Mouse (Mus musculus): ENCODE data around the gene Iqschfp.

DNA sequence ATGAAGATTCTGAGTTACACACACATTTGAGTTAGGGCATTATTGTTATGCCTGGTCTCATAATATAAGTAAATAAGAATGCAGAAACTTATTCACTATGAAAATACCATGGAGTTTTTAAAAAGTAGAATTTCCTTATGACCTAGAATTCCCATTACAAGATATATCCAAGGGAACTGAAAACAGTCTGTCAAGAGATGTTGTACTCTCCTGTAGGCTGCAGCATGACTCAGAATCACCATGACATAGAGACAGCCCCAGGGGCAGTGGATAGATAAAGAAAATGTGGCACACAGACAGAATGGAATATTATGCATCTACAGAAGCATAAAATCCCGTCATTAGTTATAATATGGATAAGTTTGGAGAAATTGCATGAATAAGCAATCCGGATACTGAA, 150.9 kb downstream of the Iqschfp start:
- TF ChIP-seq CTCF (IDR thresholded peaks at IDR 0.05; ENCODE audit: control insufficient read depth, insufficient read depth, insufficient replicate concordance, low read depth, low read length) (no peak), POLR2A (IDR thresholded peaks at IDR 0.05; ENCODE audit: control insufficient read depth, low read depth, low read length) (no peak)
